Mouse (Mus musculus) liver, adult 2 months (tissue): ENCODE results near the gene Ndufa3.

Source experiments
- CTCF ChIP-seq: fragments of 200-500 bp; IDR thresholded peaks from 2 replicates; pipeline ENCODE4 v1.5.1; 2011; ENCODE audit warnings: low read depth, low read length, control low read depth
- POLR2A ChIP-seq: fragments of 200-500 bp; IDR thresholded peaks from 2 replicates; pipeline ENCODE4 v1.6.1; 2011; ENCODE audit warnings: low read length, control low read depth; ENCODE audit not compliant: insufficient read depth; ENCODE audit errors: extremely low read depth

GRCm38 (mm10) chr7:3578952-3579546 is 38.1 kb upstream of the Ndufa3 start:
- TF ChIP-seq CTCF, result no peak
- TF ChIP-seq POLR2A, result no peak
